Mouse (Mus musculus): ENCODE measurements around the gene Rcan1.
A peak's percentile ranks its signal among the peaks of the same experiment; 100 is the strongest.

The Rcan1 gene

DNA sequence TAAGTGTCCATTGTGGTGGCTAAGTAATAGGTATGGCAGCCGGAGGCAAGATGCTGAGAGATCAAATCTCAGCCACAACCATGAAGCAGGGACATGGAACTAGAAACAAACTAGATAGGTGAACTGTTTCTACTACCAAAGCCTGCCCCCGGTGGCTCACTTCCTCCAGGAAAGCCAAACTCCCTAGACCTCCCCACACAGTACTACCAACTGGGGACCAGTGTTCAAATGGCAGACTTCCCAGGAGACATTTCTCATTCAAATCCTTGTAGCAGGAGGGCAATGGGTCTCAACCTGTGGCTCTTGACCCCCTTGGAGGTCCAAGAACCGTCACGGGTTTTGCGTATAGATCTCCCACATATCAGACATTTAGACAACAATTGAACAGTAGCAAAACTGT, 3.6 kb downstream of the Rcan1 start:
- no peak for DNase-seq

DNA sequence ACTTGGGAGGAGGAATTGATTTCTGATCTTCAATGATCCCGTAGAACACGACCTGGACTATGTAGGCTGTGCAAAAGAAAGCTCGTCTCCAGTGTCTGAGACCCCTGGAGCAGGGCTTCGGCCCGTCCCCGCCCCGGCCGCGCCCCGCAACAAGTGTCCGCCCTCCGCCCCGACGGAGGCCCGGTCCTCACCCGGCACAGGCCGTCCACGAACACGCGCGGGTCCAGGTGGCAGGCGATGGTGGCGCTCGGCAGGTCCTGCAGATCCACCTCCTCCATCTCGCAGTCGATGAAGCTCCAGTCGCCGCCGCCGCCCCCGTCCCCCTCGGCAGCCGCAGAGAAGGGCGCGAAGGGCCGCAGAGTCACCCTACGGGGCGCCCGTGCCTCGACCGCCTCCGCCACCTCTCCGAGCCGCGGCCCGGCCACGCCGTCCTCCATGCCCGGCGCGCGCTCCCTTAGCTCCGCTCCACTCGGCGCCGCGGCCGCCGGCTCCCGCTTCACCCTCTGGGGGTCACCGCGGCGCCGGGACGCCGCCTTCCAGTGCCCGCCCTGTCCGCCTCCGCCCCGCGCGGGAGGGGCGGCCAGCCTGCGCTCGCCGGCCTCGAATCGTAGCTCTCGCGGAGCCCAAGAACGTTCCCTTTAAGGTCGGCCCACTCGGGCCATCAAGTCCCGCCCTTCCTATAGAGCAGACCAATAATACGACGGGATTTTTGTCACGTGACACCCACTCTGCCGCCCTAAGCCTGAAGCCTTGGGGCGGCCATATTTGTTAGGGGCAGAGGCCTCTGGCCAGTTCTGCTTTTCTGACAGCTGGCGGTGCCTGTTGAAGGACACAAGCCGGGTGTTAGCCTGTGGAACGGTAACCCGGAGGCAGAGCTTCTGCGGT, 4.8 kb downstream of the Rcan1 start:
- DNase-seq: peak; percentile 97

- no peak for DNase-seq
These were observed 5.4 kb downstream of the Rcan1 start for GRCm38 (mm10) chr16:92465226-92465625.

GRCm38 (mm10) chr16:92464390-92464972, 6.2 kb downstream of the Rcan1 start:
- DNase-seq: no peak

DNA sequence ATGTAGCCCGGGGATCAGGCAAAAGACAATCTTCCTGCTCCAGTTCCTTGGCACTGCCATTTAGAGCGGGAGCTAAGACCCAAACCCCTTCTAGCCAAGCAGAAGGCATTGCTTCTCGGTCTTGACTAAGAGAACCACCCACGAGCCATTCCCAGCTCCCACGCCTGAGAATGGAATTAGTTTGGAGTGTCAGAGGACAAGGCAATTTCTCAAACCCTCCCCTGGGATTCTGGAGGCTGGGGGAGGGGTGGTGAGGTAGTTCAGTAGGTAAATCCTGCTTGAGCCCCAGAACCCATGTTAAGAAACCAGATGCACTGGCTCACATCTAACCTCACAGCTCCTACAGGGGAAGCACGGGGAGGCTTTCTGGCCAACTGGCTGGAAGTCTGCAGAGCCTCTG, 9.3 kb downstream of the Rcan1 start:
- DNase-seq: no peak

- peak; percentile 66 to 74 for DNase-seq
These were observed 13.1 kb downstream of the Rcan1 start for GRCm38 (mm10) chr16:92457594-92457993.

DNA sequence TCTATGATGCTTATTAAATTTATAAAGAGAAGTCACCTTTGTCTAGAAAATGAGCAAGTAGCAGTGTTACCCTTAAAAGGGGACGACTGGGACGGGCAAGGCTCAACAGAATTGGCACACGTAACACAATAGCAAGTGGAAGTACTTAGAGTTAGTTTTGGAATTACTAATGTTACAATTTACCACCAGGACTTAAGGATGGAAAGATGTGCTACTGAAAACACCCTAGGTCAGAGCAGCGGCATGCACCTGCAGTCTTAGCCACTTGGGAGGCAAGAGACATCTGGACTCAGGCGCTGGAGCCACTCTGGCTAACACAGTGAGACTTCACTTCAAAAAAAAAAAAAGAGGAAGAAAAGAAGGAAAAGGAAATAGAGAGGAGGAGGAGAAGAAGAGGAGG, 14.7 kb downstream of the Rcan1 start:
- no peak for DNase-seq

- DNase-seq: no peak
These were observed 15.2 kb downstream of the Rcan1 start for GRCm38 (mm10) chr16:92455488-92455887.

GRCm38 (mm10) chr16:92454495-92454894, 16.2 kb downstream of the Rcan1 start:
- no peak for DNase-seq

- DNase-seq: no peak
These were observed 16.7 kb downstream of the Rcan1 start for GRCm38 (mm10) chr16:92454002-92454401.

- DNase-seq: no peak
These were observed 18.1 kb downstream of the Rcan1 start for GRCm38 (mm10) chr16:92452609-92453008.

- no peak for DNase-seq
These were observed 19.1 kb downstream of the Rcan1 start for GRCm38 (mm10) chr16:92451516-92452072.

DNA sequence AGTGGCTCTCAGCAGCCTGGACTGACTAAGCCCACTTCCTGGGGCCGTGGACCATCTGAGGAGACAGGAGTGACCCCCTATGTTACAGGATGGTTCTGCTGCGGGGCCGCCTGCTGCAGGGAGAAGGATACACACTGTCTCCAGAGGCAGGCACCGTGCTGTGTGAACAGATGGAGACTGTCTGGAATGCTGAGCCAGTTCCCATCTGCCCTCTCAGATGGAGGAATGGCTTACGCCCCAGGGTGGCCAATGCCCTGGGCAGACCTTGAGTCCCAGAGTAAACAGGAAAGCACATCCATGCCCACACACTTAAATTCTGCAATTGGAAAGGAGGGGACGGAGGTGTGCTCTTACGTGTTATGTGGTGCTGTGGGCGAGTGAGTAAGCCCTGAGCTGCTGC, 20.3 kb downstream of the Rcan1 start:
- DNase-seq: peak; percentile 51 to 53

DNA sequence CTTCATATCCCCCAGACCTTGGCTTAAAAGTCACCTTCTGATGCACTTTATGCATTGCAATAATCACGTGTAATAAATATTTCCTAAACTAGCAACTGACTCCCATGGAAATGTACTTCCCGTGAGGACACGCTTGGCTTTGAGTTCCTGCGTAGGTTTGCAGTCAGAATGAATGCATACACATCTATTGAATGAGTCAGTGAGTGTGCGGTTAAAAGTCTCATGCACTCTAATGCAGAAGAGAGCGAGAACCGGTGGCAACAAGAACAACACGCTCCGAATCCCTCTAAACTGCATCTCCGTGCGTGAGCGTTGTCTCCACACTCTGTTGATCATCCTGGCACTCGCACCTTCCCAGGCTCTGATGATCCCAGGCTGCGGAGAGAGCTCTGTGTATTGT, 21.6 kb downstream of the Rcan1 start:
- DNase-seq: no peak

GRCm38 (mm10) chr16:92445377-92445776, 25.3 kb downstream of the Rcan1 start:
- DNase-seq: no peak

DNA sequence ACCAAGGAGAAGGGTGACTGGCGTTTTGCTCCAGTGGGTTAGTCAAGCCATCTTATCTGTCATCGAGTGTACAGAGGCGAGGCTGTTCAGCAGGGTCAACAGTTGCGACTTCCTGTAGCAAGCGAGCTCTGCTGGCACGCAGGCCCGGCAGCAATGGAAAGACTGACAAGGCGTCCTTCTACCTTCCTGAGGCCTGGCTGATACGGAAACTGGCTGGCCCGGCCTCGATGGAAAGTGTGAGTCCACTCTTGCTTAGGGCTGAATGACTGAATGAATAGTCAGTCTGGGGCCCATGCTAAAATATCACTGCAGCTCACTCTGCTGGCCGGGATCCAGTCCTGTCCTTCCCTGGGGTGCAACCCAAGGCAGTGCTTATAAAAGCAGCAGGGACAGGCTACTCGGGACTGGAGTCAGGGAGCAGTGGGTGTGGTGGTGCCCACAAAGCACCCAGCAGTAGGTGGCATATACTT, 27.0 kb downstream of the Rcan1 start:
- no peak for DNase-seq

- no peak for DNase-seq
These were observed 27.7 kb downstream of the Rcan1 start for GRCm38 (mm10) chr16:92442946-92443345.

- DNase-seq: no peak
These were observed 28.5 kb downstream of the Rcan1 start for GRCm38 (mm10) chr16:92442150-92442549.

- no peak for DNase-seq
These were observed 29.5 kb downstream of the Rcan1 start for GRCm38 (mm10) chr16:92441203-92441602.

GRCm38 (mm10) chr16:92440229-92440628, 30.4 kb downstream of the Rcan1 start:
- no peak for DNase-seq

GRCm38 (mm10) chr16:92439775-92440174, 30.9 kb downstream of the Rcan1 start:
- no peak for DNase-seq

DNA sequence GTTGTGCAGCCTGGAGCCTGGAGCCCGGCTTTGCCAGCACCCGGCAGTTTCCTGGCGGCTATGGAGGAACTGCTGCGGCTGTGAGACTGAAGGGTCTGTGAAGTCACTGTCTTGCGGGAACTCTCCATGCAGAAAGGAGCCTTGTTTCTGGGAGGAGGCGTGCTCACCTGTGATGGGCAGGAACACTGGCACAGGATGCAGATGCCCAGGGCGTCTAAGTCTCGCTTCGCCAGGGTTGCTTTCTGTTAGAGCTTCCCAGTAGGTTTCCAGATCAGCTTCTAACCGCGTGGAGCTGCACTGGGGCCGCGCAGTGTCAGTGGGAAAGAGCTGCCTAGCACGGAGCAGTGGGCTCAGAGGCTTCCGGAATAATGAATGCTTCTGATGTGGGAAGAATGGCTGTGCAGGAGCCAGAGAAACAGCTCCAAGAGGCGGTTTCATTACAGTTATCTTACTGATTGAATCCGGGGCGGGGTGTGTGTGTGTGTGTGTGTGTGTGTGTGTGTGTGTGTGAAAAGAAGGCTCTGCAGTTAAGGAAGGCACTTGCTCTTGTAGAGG, 35.2 kb downstream of the Rcan1 start:
- no peak for DNase-seq

DNA sequence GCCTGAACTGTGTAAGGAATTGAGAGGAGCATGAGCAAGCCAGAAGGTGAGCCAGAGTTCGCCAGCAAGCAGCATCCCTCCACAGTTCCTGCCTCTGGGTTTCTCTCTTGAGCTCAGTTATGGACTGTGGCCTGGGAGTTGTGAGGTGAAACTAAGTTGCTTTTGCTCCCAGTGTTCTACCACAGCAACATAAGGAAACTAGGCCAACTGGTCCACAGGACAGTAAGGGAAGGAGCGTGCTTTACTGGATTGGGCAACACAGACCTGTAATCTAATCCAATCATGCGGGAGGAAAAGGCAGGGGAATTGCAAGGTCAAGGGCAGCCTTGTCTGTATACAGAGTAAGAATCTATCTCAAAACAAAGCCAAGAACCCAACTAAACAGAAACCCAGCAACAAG, 37.5 kb downstream of the Rcan1 start:
- DNase-seq: no peak

- no peak for DNase-seq
These were observed 39.9 kb downstream of the Rcan1 start for GRCm38 (mm10) chr16:92430731-92431130.
